Mouse (Mus musculus): ENCODE data around the gene Cnnm2. TPM values are rescaled to one million over a fixed set of nuclear protein-coding genes. Genes with fewer than 3 reads are reported as not detected.

Gene Cnnm2
- polyA plus RNA-seq, 1 experiment from 2014 or later: 4.0 TPM

GRCm38 (mm10) chr19:46887811-46888527 lies 126.6 kb downstream of the Cnnm2 start:
- no peak for DNase-seq (ENCODE audit: low spot score)
- Histone ChIP-seq H3K36me3 (peaks cover 96% of the 10 kb centered on the region), H3K4me3 (no peak overlapping the region), H3K27ac (no peak overlapping the region), H3K4me1 (replicated peaks) (no peaks in the 10 kb centered on the region), H3K9me3 (no peaks in the 10 kb centered on the region), H3K27me3 (ENCODE audit: insufficient read depth, poor library complexity, severe bottlenecking) (no peaks in the 10 kb centered on the region)
- WGBS: 87% methylated on average over 14 of the region's 14 CpGs

- WGBS: 95% methylated on average over 8 of the region's 8 CpGs
- Histone ChIP-seq H3K36me3 (peaks cover 84% of the 10 kb centered on the region), H3K4me3 (no peak overlapping the region), H3K27ac (no peak overlapping the region), H3K9me3 (no peaks in the 10 kb centered on the region), H3K4me1 (replicated peaks) (no peaks in the 10 kb centered on the region), H3K27me3 (ENCODE audit: insufficient read depth, poor library complexity, severe bottlenecking) (no peaks in the 10 kb centered on the region)
- DNase-seq (ENCODE audit: low spot score): no peak
Observed at GRCm38 (mm10) chr19:46889666-46890065, 128.3 kb downstream of the Cnnm2 start.

- WGBS: 94% methylated on average over 8 of the region's 8 CpGs
- DNase-seq (ENCODE audit: low spot score): no peak
Observed at GRCm38 (mm10) chr19:46890657-46891056, 129.3 kb downstream of the Cnnm2 start.

GRCm38 (mm10) chr19:46892856-46893255 lies 131.5 kb downstream of the Cnnm2 start:
- Histone ChIP-seq H3K4me1 (replicated peaks) (no peaks in the 10 kb centered on the region), H3K27ac (no peak overlapping the region), H3K36me3 (peaks cover 80% of the 10 kb centered on the region), H3K9me3 (peaks cover 8% of the 10 kb centered on the region; the same call in 1 of the 2 replicates), H3K27me3 (ENCODE audit: insufficient read depth, poor library complexity, severe bottlenecking) (no peaks in the 10 kb centered on the region), H3K4me3 (no peak overlapping the region)
- DNase-seq (ENCODE audit: low spot score): no peak
- WGBS: 91% methylated on average over 3 of the region's 3 CpGs

More at GRCm38 (mm10) chr19:46890657-46891056, 129.3 kb downstream of the Cnnm2 start:
- H3K4me3 ChIP-seq: no peak overlapping the region
- no peaks in the 10 kb centered on the region for H3K9me3 ChIP-seq
- H3K36me3 ChIP-seq: peaks cover 83% of the 10 kb centered on the region
- H3K27ac ChIP-seq: no peak overlapping the region
- H3K4me1 ChIP-seq (replicated peaks): no peaks in the 10 kb centered on the region
- H3K27me3 ChIP-seq (ENCODE audit: insufficient read depth, poor library complexity, severe bottlenecking): no peaks in the 10 kb centered on the region

- Histone ChIP-seq H3K4me3 (no peak overlapping the region), H3K4me1 (replicated peaks) (no peaks in the 10 kb centered on the region), H3K27me3 (ENCODE audit: insufficient read depth, poor library complexity, severe bottlenecking) (no peaks in the 10 kb centered on the region), H3K27ac (no peak overlapping the region), H3K36me3 (peaks cover 80% of the 10 kb centered on the region), H3K9me3 (peaks cover 9% of the 10 kb centered on the region; the same call in 1 of the 2 replicates)
- 88% methylated on average over 7 of the region's 7 CpGs for WGBS
- peak; percentile 1 for DNase-seq (ENCODE audit: low spot score)
Observed at GRCm38 (mm10) chr19:46893484-46893883, 132.1 kb downstream of the Cnnm2 start.

GRCm38 (mm10) chr19:46897135-46897534 lies 135.7 kb downstream of the Cnnm2 start:
- Histone ChIP-seq H3K27ac (no peak overlapping the region), H3K9me3 (peaks cover 9% of the 10 kb centered on the region; the same call in 1 of the 2 replicates), H3K4me1 (replicated peaks) (no peaks in the 10 kb centered on the region), H3K27me3 (ENCODE audit: insufficient read depth, poor library complexity, severe bottlenecking) (no peaks in the 10 kb centered on the region), H3K4me3 (no peak overlapping the region), H3K36me3 (peaks cover 50% of the 10 kb centered on the region)
- 83% methylated on average over 3 of the region's 3 CpGs for WGBS
- DNase-seq (ENCODE audit: low spot score): no peak

GRCm38 (mm10) chr19:46898222-46898621 lies 136.8 kb downstream of the Cnnm2 start:
- WGBS: 86% methylated on average over 5 of the region's 5 CpGs
- no peak overlapping the region for H3K4me3 ChIP-seq
- DNase-seq (ENCODE audit: low spot score): no peak
- no peaks in the 10 kb centered on the region for H3K27me3 ChIP-seq (ENCODE audit: insufficient read depth, poor library complexity, severe bottlenecking)
- peaks cover 9% of the 10 kb centered on the region; the same call in 1 of the 2 replicates for H3K9me3 ChIP-seq
- H3K36me3 ChIP-seq: peaks cover 43% of the 10 kb centered on the region
- no peaks in the 10 kb centered on the region for H3K4me1 ChIP-seq (replicated peaks)
- H3K27ac ChIP-seq: no peak overlapping the region

GRCm38 (mm10) chr19:46899306-46899705 lies 137.9 kb downstream of the Cnnm2 start:
- no peaks in the 10 kb centered on the region for H3K4me1 ChIP-seq (replicated peaks)
- no peak overlapping the region for H3K4me3 ChIP-seq
- WGBS: 68% methylated on average over 5 of the region's 5 CpGs
- no peak overlapping the region for H3K27ac ChIP-seq
- no peaks in the 10 kb centered on the region for H3K27me3 ChIP-seq (ENCODE audit: insufficient read depth, poor library complexity, severe bottlenecking)
- DNase-seq (ENCODE audit: low spot score): no peak
- peaks cover 45% of the 10 kb centered on the region for H3K36me3 ChIP-seq
- peaks cover 9% of the 10 kb centered on the region; the same call in 1 of the 2 replicates for H3K9me3 ChIP-seq

GRCm38 (mm10) chr19:46899871-46900270 lies 138.5 kb downstream of the Cnnm2 start:
- Histone ChIP-seq H3K4me1 (replicated peaks) (no peaks in the 10 kb centered on the region), H3K27me3 (ENCODE audit: insufficient read depth, poor library complexity, severe bottlenecking) (no peaks in the 10 kb centered on the region), H3K9me3 (peaks cover 9% of the 10 kb centered on the region; the same call in 1 of the 2 replicates), H3K36me3 (peaks cover 39% of the 10 kb centered on the region), H3K27ac (no peak overlapping the region), H3K4me3 (no peak overlapping the region)
- WGBS: 81% methylated on average over 5 of the region's 5 CpGs
- no peak for DNase-seq (ENCODE audit: low spot score)

GRCm38 (mm10) chr19:46900786-46901185 lies 139.4 kb downstream of the Cnnm2 start:
- Histone ChIP-seq H3K27me3 (ENCODE audit: insufficient read depth, poor library complexity, severe bottlenecking) (no peaks in the 10 kb centered on the region), H3K9me3 (peaks cover 9% of the 10 kb centered on the region; the same call in 1 of the 2 replicates), H3K36me3 (peaks cover 32% of the 10 kb centered on the region), H3K27ac (no peak overlapping the region), H3K4me3 (no peak overlapping the region), H3K4me1 (replicated peaks) (no peaks in the 10 kb centered on the region)
- WGBS: 91% methylated on average over 6 of the region's 6 CpGs
- DNase-seq (ENCODE audit: low spot score): no peak

- no peak overlapping the region for H3K4me3 ChIP-seq
- H3K27ac ChIP-seq: no peak overlapping the region
- no peak for DNase-seq (ENCODE audit: low spot score)
- peaks cover 9% of the 10 kb centered on the region; the same call in 1 of the 2 replicates for H3K9me3 ChIP-seq
- no peaks in the 10 kb centered on the region for H3K27me3 ChIP-seq (ENCODE audit: insufficient read depth, poor library complexity, severe bottlenecking)
- WGBS: 90% methylated on average over 5 of the region's 5 CpGs
- H3K36me3 ChIP-seq: peaks cover 28% of the 10 kb centered on the region
- no peaks in the 10 kb centered on the region for H3K4me1 ChIP-seq (replicated peaks)
Observed at GRCm38 (mm10) chr19:46901323-46901722, 139.9 kb downstream of the Cnnm2 start.

GRCm38 (mm10) chr19:46903379-46903778 lies 142.0 kb downstream of the Cnnm2 start:
- H3K4me3 ChIP-seq: no peak overlapping the region
- H3K27me3 ChIP-seq (ENCODE audit: insufficient read depth, poor library complexity, severe bottlenecking): no peaks in the 10 kb centered on the region
- WGBS: 86% methylated on average over 5 of the region's 5 CpGs
- no peak overlapping the region for H3K27ac ChIP-seq
- no peaks in the 10 kb centered on the region for H3K4me1 ChIP-seq (replicated peaks)
- H3K9me3 ChIP-seq: no peaks in the 10 kb centered on the region
- no peak for DNase-seq (ENCODE audit: low spot score)
- H3K36me3 ChIP-seq: peaks cover 11% of the 10 kb centered on the region

- Histone ChIP-seq H3K4me1 (replicated peaks) (peaks cover 14% of the 10 kb centered on the region), H3K36me3 (0 out of 2 replicates have a peak, but pooled peaks cover 3% of the 10 kb centered on the region), H3K9me3 (no peaks in the 10 kb centered on the region), H3K27me3 (ENCODE audit: insufficient read depth, poor library complexity, severe bottlenecking) (no peaks in the 10 kb centered on the region), H3K4me3 (no peak overlapping the region), H3K27ac (no peak overlapping the region)
- 96% methylated on average over 1 of the region's 1 CpGs for WGBS
- no peak for DNase-seq (ENCODE audit: low spot score)
Observed at GRCm38 (mm10) chr19:46904907-46905306, 143.5 kb downstream of the Cnnm2 start.

All from hindbrain, embryonic 10.5 days (tissue).